Mouse (Mus musculus): ENCODE results near the gene Gm28051. TPM values are rescaled to one million over a fixed set of nuclear protein-coding genes. Genes with fewer than 3 reads are reported as not detected.

Gm28051 gene
- total and polyA plus RNA-seq, 3 experiments: not detected

DNA sequence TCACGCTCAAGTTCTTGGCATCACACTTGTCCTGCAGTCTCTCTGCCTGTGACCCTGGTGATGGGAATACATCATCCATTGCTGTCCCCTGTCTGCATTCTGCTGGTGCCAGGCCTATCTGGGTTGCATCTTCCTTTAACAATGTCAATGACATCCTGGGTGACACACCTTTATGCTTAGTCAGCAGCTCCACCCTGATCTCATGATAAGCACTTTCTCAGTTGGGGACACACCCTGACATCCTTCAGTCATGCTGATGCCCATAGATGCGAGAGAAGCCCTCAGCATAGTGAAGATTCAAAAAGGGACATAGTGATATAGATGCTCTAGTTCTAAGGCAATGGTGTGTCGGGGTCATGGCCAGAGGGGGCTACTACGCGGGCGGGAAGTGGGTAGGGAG, 32.4 kb downstream of the Gm28051 start:
- no peak for DNase-seq (ENCODE audit: extremely low read depth)
- no peak overlapping the region for H3K4me2 ChIP-seq (ENCODE audit: insufficient read depth, low read depth, poor library complexity, severe bottlenecking)
- H3K36me3 ChIP-seq (replicated peaks in 1 of 2; ENCODE audit: control insufficient read depth in 1 of 2, insufficient read depth in 1 of 2, low read length in 1 of 2): no peaks in the 10 kb centered on the region
- no peak overlapping the region for H3K27ac ChIP-seq (ENCODE audit: insufficient read depth, low read depth)
- TF ChIP-seq CTCF (conservative IDR thresholded peaks at IDR 0.05 in 1 of 2, IDR thresholded peaks at IDR 0.05 in 1 of 2; ENCODE audit: low read depth in 2 of 2, low read length in 2 of 2) (no peak), JUN (IDR thresholded peaks at IDR 0.05; ENCODE audit: insufficient read depth, low read depth, low read length) (no peak), RCOR1 (conservative IDR thresholded peaks at IDR 0.05; ENCODE audit: low read depth, low read length) (no peak), ETS1 (conservative IDR thresholded peaks at IDR 0.05; ENCODE audit: low read depth, low read length) (no peak), TCF12 (IDR thresholded peaks at IDR 0.05; ENCODE audit: low read depth, low read length) (no peak), MAFK (IDR thresholded peaks at IDR 0.05; ENCODE audit: insufficient replicate concordance, low read length) (peak; percentile 40; the same call in 1 of the 2 replicates), MAX (IDR thresholded peaks at IDR 0.05; ENCODE audit: low read length) (no peak)
- H3K4me3 ChIP-seq (replicated peaks in 1 of 3; ENCODE audit: low read depth in 2 of 3, low read length in 2 of 3, poor library complexity in 1 of 3): no peak overlapping the region
- H3K9me3 ChIP-seq (replicated peaks; ENCODE audit: low read length): no peaks in the 10 kb centered on the region
- no peaks in the 10 kb centered on the region for H3K79me2 ChIP-seq (replicated peaks; ENCODE audit: control insufficient read depth, extremely low read depth, insufficient read depth, poor library complexity, severe bottlenecking)
- H3K4me1 ChIP-seq (ENCODE audit: control insufficient read depth in 1 of 2, insufficient read depth in 2 of 2): peaks cover 0 to 5% of the 10 kb centered on the region in 2 experiments; a peak in 2 of 4 replicates
- in situ Hi-C loops (cut with MboI; ENCODE audit: low pct_ligation_motif_present, low pct_unique_long_range_greater_than_20kb, low sequenced_read_pairs): no loop called here
- dilution Hi-C loops (cut with MboI; ENCODE audit: extremely low pct_ligation_motif_present, extremely low pct_unique_long_range_greater_than_20kb, low sequenced_read_pairs): no loop called here
- no peaks in the 10 kb centered on the region for H3K27me3 ChIP-seq (replicated peaks)
- no peak overlapping the region for H3K9ac ChIP-seq (ENCODE audit: insufficient read depth, low read depth)

DNA sequence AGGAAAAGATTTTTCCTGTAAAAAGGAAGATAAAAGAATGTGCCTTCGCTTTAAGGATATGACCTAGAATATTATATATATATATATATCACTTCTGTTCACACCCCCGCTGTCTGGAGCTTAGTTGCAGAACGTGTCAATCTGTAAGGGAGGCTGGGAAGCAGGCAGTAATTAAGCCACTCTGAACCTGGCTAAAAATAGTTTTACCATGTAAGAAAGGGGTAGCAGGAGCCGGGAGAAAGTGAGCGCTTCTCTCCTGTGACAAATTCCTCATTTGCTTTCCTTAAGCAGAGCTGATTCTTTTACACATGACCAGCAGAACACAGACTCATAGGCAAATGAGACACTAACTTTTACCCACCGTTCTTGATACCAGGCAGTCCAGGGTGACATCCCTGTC, 33.7 kb downstream of the Gm28051 start:
- in situ Hi-C loops (cut with MboI; ENCODE audit: low pct_ligation_motif_present, low pct_unique_long_range_greater_than_20kb, low sequenced_read_pairs): no loop called here
- no peak for TF ChIP-seq ZMIZ1 (IDR thresholded peaks at IDR 0.05; ENCODE audit: low read depth, low read length)
- TF ChIP-seq MAZ (IDR thresholded peaks at IDR 0.05; ENCODE audit: low read depth, low read length): no peak

GRCm38 (mm10) chr12:102722966-102723365, 34.6 kb downstream of the Gm28051 start:
- peaks cover 0 to 10% of the 10 kb centered on the region in 2 experiments; a peak in 2 of 4 replicates for H3K4me1 ChIP-seq (ENCODE audit: control insufficient read depth in 1 of 2, insufficient read depth in 2 of 2)
- H3K4me2 ChIP-seq (ENCODE audit: insufficient read depth, low read depth, poor library complexity, severe bottlenecking): no peak overlapping the region
- H3K9ac ChIP-seq (ENCODE audit: insufficient read depth, low read depth): no peak overlapping the region
- dilution Hi-C loops (cut with MboI; ENCODE audit: extremely low pct_ligation_motif_present, extremely low pct_unique_long_range_greater_than_20kb, low sequenced_read_pairs): no loop called here
- no peak for DNase-seq (ENCODE audit: extremely low read depth)
- no peaks in the 10 kb centered on the region for H3K79me2 ChIP-seq (replicated peaks; ENCODE audit: control insufficient read depth, extremely low read depth, insufficient read depth, poor library complexity, severe bottlenecking)
- no peak overlapping the region for H3K4me3 ChIP-seq (replicated peaks in 1 of 3; ENCODE audit: low read depth in 2 of 3, low read length in 2 of 3, poor library complexity in 1 of 3)
- TF ChIP-seq RAD21 (IDR thresholded peaks at IDR 0.05; ENCODE audit: low read depth, low read length) (no peak), POLR2A (IDR thresholded peaks at IDR 0.05; ENCODE audit: low read depth, low read length) (no peak), KAT2A (IDR thresholded peaks at IDR 0.05; ENCODE audit: insufficient replicate concordance, low read length) (no peak), NELFE (IDR thresholded peaks at IDR 0.05; ENCODE audit: low read depth, low read length) (no peak), JUND (conservative IDR thresholded peaks at IDR 0.05; ENCODE audit: low read depth, low read length) (no peak), ELF1 (IDR thresholded peaks at IDR 0.05; ENCODE audit: low read depth, low read length) (no peak), UBTF (IDR thresholded peaks at IDR 0.05; ENCODE audit: low read depth, low read length) (no peak), HCFC1 (IDR thresholded peaks at IDR 0.05; ENCODE audit: low read depth, low read length) (no peak), CTCF (conservative IDR thresholded peaks at IDR 0.05 in 1 of 2, IDR thresholded peaks at IDR 0.05 in 1 of 2; ENCODE audit: low read depth in 2 of 2, low read length in 2 of 2) (no peak), MAFK (IDR thresholded peaks at IDR 0.05; ENCODE audit: insufficient replicate concordance, low read length) (no peak), BHLHE40 (IDR thresholded peaks at IDR 0.05; ENCODE audit: low read depth, low read length) (no peak), JUN (IDR thresholded peaks at IDR 0.05; ENCODE audit: insufficient read depth, low read depth, low read length) (no peak), NRF1 (IDR thresholded peaks at IDR 0.05; ENCODE audit: low read depth, low read length) (no peak), GABPA (IDR thresholded peaks at IDR 0.05; ENCODE audit: insufficient replicate concordance, low read depth, low read length) (no peak), ZC3H11A (IDR thresholded peaks at IDR 0.05; ENCODE audit: low read depth, low read length) (no peak), IRF4 (IDR thresholded peaks at IDR 0.05; ENCODE audit: low read depth, low read length) (no peak), CHD1 (IDR thresholded peaks at IDR 0.05; ENCODE audit: low read depth, low read length) (no peak), ZKSCAN1 (IDR thresholded peaks at IDR 0.05; ENCODE audit: borderline replicate concordance, low read depth, low read length) (no peak)
- no peaks in the 10 kb centered on the region for H3K27me3 ChIP-seq (replicated peaks)
- no peak overlapping the region for H3K27ac ChIP-seq (ENCODE audit: insufficient read depth, low read depth)
- no peaks in the 10 kb centered on the region for H3K36me3 ChIP-seq (replicated peaks in 1 of 2; ENCODE audit: control insufficient read depth in 1 of 2, insufficient read depth in 1 of 2, low read length in 1 of 2)
- H3K9me3 ChIP-seq (replicated peaks; ENCODE audit: low read length): no peaks in the 10 kb centered on the region
- in situ Hi-C loops (cut with MboI; ENCODE audit: low pct_ligation_motif_present, low pct_unique_long_range_greater_than_20kb, low sequenced_read_pairs): no loop called here

More for the DNA sequence above, 33.7 kb downstream of the Gm28051 start:
- no peaks in the 10 kb centered on the region for H3K79me2 ChIP-seq (replicated peaks; ENCODE audit: control insufficient read depth, extremely low read depth, insufficient read depth, poor library complexity, severe bottlenecking)
- dilution Hi-C loops (cut with MboI; ENCODE audit: extremely low pct_ligation_motif_present, extremely low pct_unique_long_range_greater_than_20kb, low sequenced_read_pairs): no loop called here
- no peak overlapping the region for H3K9ac ChIP-seq (ENCODE audit: insufficient read depth, low read depth)
- no peak overlapping the region for H3K27ac ChIP-seq (ENCODE audit: insufficient read depth, low read depth)
- H3K4me1 ChIP-seq (ENCODE audit: control insufficient read depth in 1 of 2, insufficient read depth in 2 of 2): peaks cover 0 to 10% of the 10 kb centered on the region in 2 experiments; a peak in 2 of 4 replicates
- H3K4me3 ChIP-seq (replicated peaks in 1 of 3; ENCODE audit: low read depth in 2 of 3, low read length in 2 of 3, poor library complexity in 1 of 3): no peak overlapping the region
- no peaks in the 10 kb centered on the region for H3K36me3 ChIP-seq (replicated peaks in 1 of 2; ENCODE audit: control insufficient read depth in 1 of 2, insufficient read depth in 1 of 2, low read length in 1 of 2)
- H3K27me3 ChIP-seq (replicated peaks): no peaks in the 10 kb centered on the region
- no peak for DNase-seq (ENCODE audit: extremely low read depth)
- no peaks in the 10 kb centered on the region for H3K9me3 ChIP-seq (replicated peaks; ENCODE audit: low read length)
- H3K4me2 ChIP-seq (ENCODE audit: insufficient read depth, low read depth, poor library complexity, severe bottlenecking): no peak overlapping the region
